Mouse (Mus musculus) ES-Bruce4 (cell line): ENCODE measurements at regions not wholly inside any gene's neighbourhood (a gene's known extent, or its start where the extent isn't known, plus 50 kb on each side); places are given as distances from the start of the nearest gene placed in this dataset.

ENCODE experiments used
- H3K27ac ChIP-seq: 2 replicates; pipeline ENCODE4 v1.5.1; 2012; ENCODE audit warnings: low read length, inconsistent platforms; ENCODE audit not compliant: insufficient read depth
- H3K27me3 ChIP-seq: 2 replicates; pipeline ENCODE4 v1.6.1; 2012; ENCODE audit warnings: mild to moderate bottlenecking, low read length, inconsistent platforms; ENCODE audit not compliant: control insufficient read depth, poor library complexity, insufficient read depth, severe bottlenecking
- H3K36me3 ChIP-seq: 2 replicates; pipeline ENCODE4 v1.6.1; 2012; ENCODE audit warnings: inconsistent platforms, mild to moderate bottlenecking, low read length, moderate library complexity; ENCODE audit not compliant: control insufficient read depth, poor library complexity, insufficient read depth, severe bottlenecking
- H3K4me1 ChIP-seq: one replicate; pipeline ENCODE4 v1.8.1; 2011; ENCODE audit warnings: low read length; ENCODE audit not compliant: control insufficient read depth, insufficient read depth
- H3K4me3 ChIP-seq: 2 replicates; pipeline ENCODE4 v1.5.1; 2011; ENCODE audit warnings: low read depth, mild to moderate bottlenecking, low read length
- H3K9ac ChIP-seq: 2 replicates; pipeline ENCODE4 v1.6.1; 2012; ENCODE audit warnings: low read depth, mild to moderate bottlenecking, inconsistent platforms; ENCODE audit not compliant: poor library complexity, severe bottlenecking
- H3K9me3 ChIP-seq: replicated peaks from 2 replicates; pipeline ENCODE4 v1.6.1; 2012; ENCODE audit warnings: mild to moderate bottlenecking, low read length, inconsistent platforms; ENCODE audit not compliant: control insufficient read depth, poor library complexity, insufficient read depth, severe bottlenecking
- CTCF ChIP-seq: IDR thresholded peaks from one replicate; pipeline ENCODE4 v1.8.1; 2011; ENCODE audit warnings: low read depth, low read length
- EP300 ChIP-seq: IDR thresholded peaks from 2 replicates; pipeline ENCODE4 v1.6.1; 2011; ENCODE audit warnings: low read depth, low read length; ENCODE audit not compliant: insufficient read depth
- POLR2A ChIP-seq: IDR thresholded peaks from one replicate; pipeline ENCODE4 v1.8.1; 2011; ENCODE audit warnings: low read length; ENCODE audit not compliant: insufficient read depth

DNA sequence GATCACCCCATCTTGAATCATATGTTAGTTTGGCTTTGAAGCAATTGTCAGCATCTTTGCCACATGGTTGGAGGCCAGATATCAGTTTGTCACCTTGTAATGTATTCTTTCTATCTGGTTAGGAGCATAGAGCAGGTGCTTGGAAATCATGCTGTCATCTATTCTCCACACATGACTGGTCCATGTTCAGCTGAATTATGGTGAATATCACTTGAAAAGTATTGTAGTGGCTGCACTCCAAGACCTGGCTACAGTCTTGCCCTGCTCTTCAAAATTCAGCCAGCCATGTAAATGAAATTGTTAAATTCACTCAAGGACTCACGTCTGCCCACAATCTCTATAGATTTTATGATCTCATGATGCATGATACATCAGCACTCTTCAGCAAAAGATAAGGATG lies 384.2 kb upstream of the Nova1 start:
- no peaks in the 10 kb centered on the region for H3K27me3 ChIP-seq
- H3K36me3 ChIP-seq: no peaks in the 10 kb centered on the region
- no peak overlapping the region for H3K27ac ChIP-seq
- H3K4me1 ChIP-seq: no peaks in the 10 kb centered on the region
- no peak overlapping the region for H3K9ac ChIP-seq
- no peak overlapping the region for H3K4me3 ChIP-seq
- TF ChIP-seq CTCF: no peak
- no peak for TF ChIP-seq POLR2A
- TF ChIP-seq EP300: no peak
- H3K9me3 ChIP-seq: no peaks in the 10 kb centered on the region

DNA sequence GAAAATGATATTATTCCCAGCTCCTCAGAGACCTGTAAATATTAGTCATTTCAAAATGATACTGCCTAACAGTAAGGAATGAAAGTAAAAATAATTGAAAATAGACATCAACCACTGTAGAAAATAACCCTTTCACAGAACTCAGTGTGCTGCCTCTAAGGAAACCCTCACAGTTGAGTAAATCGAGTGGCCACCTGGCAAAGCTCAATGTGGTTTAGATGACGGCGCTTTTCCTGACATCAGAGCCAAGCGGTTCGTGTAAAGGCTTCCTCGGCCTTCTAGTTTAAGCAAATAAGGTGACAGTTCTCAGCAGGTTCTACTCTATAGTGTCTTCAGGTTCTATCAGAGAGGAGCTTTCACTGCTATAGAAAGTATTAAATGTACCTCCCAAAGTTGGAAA lies 379.9 kb upstream of the Nova1 start:
- no peak overlapping the region for H3K27ac ChIP-seq
- H3K4me3 ChIP-seq: no peak overlapping the region
- no peak for TF ChIP-seq EP300
- no peak for TF ChIP-seq POLR2A
- no peak for TF ChIP-seq CTCF
- no peaks in the 10 kb centered on the region for H3K9me3 ChIP-seq
- H3K9ac ChIP-seq: no peak overlapping the region
- H3K4me1 ChIP-seq: no peaks in the 10 kb centered on the region
- H3K36me3 ChIP-seq: no peaks in the 10 kb centered on the region
- H3K27me3 ChIP-seq: no peaks in the 10 kb centered on the region

GRCm38 (mm10) chr12:47164736-47165135 lies 346.0 kb upstream of the Nova1 start:
- 0 out of 2 replicates have a peak, but pooled peaks cover 1% of the 10 kb centered on the region for H3K27me3 ChIP-seq
- H3K9ac ChIP-seq: no peak overlapping the region
- H3K4me3 ChIP-seq: no peak overlapping the region
- no peaks in the 10 kb centered on the region for H3K9me3 ChIP-seq
- H3K27ac ChIP-seq: no peak overlapping the region
- H3K4me1 ChIP-seq: no peaks in the 10 kb centered on the region
- TF ChIP-seq EP300: no peak
- H3K36me3 ChIP-seq: no peaks in the 10 kb centered on the region

DNA sequence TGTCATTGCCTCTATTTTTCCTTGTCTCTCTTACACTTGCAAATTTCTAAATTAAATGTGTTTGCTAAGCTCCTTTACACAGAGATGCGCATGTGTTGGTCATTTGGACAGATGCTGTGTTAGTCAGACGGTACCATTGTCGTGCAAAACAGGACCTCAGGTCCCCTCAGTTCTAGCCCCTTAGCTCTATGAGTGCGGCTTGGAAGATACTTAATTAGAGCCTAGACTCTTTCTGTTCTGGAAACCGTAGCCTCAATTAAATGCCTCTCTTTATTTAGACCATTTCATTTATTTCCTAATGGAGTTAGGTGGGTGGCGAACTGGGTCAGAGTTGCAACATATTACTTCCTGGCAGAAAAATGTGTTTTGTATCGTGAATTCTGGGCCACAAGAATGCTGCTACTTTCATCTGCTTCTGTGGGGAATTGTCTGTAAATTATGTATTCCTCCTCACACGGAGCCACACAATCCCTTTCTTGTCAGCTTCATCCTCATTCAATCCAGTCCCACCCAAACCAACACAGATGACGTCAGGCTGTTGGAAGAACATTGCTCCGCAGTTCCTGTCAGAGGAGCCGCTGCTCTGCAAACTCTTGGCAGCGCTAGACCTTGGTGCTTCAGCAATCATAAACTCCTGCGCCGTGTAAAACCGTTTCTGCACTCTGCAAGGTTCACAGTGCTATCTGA lies 345.4 kb upstream of the Nova1 start:
- Histone ChIP-seq H3K4me3 (no peak overlapping the region), H3K4me1 (no peaks in the 10 kb centered on the region), H3K27ac (no peak overlapping the region), H3K36me3 (no peaks in the 10 kb centered on the region), H3K9ac (no peak overlapping the region), H3K27me3 (0 out of 2 replicates have a peak, but pooled peaks cover 1% of the 10 kb centered on the region), H3K9me3 (no peaks in the 10 kb centered on the region)
- TF ChIP-seq EP300 (no peak), CTCF (no peak), POLR2A (no peak)

DNA sequence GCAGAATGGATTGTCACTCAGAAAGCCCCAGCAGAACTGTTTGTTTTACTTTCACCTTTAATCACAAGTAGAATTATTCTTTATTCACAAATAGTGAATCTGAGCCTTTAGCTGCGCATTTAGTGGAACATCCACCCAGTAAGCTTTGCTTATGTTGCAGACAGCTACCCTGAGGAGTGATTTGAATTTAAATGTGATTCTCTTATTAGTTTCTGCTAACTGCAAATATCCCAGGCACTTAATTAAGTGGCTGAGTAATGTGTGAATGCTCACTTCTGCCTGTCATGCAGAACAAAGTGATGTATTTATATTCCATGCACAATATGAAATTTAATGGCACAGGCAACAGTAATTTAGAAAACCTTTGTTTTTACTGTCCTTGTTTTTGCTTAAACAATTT lies 344.4 kb upstream of the Nova1 start:
- no peaks in the 10 kb centered on the region for H3K4me1 ChIP-seq
- 0 out of 2 replicates have a peak, but pooled peaks cover 1% of the 10 kb centered on the region for H3K27me3 ChIP-seq
- H3K36me3 ChIP-seq: no peaks in the 10 kb centered on the region
- TF ChIP-seq CTCF (no peak), EP300 (no peak), POLR2A (no peak)
- no peaks in the 10 kb centered on the region for H3K9me3 ChIP-seq
- H3K27ac ChIP-seq: no peak overlapping the region
- no peak overlapping the region for H3K4me3 ChIP-seq
- H3K9ac ChIP-seq: no peak overlapping the region

- no peaks in the 10 kb centered on the region for H3K4me1 ChIP-seq
- no peak overlapping the region for H3K27ac ChIP-seq
- H3K36me3 ChIP-seq: no peaks in the 10 kb centered on the region
- TF ChIP-seq POLR2A (no peak), CTCF (no peak), EP300 (no peak)
- H3K9ac ChIP-seq: no peak overlapping the region
- H3K4me3 ChIP-seq: no peak overlapping the region
- H3K9me3 ChIP-seq: no peaks in the 10 kb centered on the region
- 0 out of 2 replicates have a peak, but pooled peaks cover 1% of the 10 kb centered on the region for H3K27me3 ChIP-seq
Measured at GRCm38 (mm10) chr12:47162624-47163151, 344.0 kb upstream of the Nova1 start.
